Mouse (Mus musculus) granulocyte monocyte progenitor cell, adult 5-6 weeks (primary cell): ENCODE results near the gene Vipr2. TPM values are rescaled to one million over a fixed set of nuclear protein-coding genes. Genes with fewer than 3 reads are reported as not detected.

Experiments
- ATAC-seq: replicated peaks from 2 replicates; pipeline ENCODE4 v1.8.0; 2016; ENCODE audit warnings: mild to moderate bottlenecking, moderate TSS enrichment, inconsistent platforms; ENCODE audit not compliant: poor library complexity, severe bottlenecking
- total RNA-seq, 2 experiments: library from RNA; stranded (forward) in 1 of 2; stranded (reverse) in 1 of 2; fragments of 200-712, 200-1000 nt in 1 of 2; fragments of >200 nt in 1 of 2; fragmentation: Nextera tagmentation in 1 of 2; gene quantifications; 2 replicates each; pipeline ENCODE4 v1.2.3; 2014 to 2017

The Vipr2 gene
- total RNA-seq (2014; fragmentation: Nextera tagmentation) (1.1 and 3.3 TPM in 2 replicates), total RNA-seq (2017) (not detected in 2 replicates)

DNA sequence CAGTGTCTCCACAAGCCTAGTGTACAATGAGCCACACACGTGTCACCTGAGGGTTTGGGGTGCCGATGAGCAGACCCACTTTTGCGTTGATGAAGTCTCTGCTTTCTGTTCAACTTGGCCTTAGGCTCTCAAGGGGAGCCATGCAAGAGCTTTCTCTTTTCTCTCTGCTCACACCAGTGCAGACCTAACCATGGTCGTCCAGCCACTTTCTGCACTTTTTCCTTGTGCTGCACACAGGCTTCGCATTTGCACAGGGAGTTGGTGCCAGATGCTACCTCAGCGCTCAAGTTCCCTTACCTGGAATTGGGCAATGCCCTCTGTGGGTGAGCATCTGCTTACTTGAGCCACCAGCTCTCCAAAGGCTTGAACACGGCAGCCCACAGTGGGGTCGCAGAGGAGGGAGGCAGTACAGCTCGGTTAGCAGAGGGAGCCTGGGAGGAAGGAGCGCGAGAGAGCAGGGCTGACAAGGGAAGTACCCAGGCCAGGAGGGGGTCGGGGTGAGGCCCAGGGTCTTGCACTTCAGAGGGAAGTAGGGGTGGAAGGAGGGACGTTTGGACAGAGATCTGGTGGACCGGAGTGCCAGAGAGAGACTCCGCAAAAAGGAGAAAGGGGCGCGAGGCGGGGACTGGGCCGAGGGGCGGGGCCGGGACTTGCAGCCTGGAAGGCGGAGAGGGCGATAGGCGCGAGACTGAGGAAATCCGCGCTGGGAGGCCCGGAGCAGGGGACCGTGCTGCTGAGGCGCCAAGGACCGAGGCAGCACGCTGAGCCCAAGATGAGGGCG is at the start of gene Vipr2:
Vipr2 (plus strand) TSS at position 653 of the 781 bp plus-strand sequence.
- ATAC-seq: peak; percentile 89

- peak; percentile 86 for ATAC-seq
Observed at GRCm38 (mm10) chr12:116028095-116028494, 49.4 kb upstream of the Vipr2 start.

DNA sequence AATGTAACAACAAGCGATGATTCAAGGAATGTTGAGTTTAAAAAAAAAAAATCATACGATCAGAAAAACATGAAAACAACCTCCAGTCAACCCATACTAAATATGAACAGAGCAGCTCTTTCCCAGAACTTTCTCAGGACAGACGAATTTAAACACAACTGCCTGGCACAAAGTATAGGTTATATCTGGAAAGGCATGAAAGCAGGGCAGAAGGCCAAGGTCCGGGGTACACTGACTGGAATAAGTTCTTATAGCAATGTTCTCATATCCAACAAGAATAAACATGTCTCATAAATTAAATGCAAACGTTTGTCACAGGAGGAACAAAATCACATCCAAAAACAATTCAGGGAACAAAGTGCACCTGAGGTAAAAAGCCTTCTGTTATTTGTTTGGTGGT is 42.2 kb upstream of the Vipr2 start:
- ATAC-seq: no peak

- ATAC-seq: no peak
Observed at GRCm38 (mm10) chr12:116044785-116045184, 32.7 kb upstream of the Vipr2 start.

DNA sequence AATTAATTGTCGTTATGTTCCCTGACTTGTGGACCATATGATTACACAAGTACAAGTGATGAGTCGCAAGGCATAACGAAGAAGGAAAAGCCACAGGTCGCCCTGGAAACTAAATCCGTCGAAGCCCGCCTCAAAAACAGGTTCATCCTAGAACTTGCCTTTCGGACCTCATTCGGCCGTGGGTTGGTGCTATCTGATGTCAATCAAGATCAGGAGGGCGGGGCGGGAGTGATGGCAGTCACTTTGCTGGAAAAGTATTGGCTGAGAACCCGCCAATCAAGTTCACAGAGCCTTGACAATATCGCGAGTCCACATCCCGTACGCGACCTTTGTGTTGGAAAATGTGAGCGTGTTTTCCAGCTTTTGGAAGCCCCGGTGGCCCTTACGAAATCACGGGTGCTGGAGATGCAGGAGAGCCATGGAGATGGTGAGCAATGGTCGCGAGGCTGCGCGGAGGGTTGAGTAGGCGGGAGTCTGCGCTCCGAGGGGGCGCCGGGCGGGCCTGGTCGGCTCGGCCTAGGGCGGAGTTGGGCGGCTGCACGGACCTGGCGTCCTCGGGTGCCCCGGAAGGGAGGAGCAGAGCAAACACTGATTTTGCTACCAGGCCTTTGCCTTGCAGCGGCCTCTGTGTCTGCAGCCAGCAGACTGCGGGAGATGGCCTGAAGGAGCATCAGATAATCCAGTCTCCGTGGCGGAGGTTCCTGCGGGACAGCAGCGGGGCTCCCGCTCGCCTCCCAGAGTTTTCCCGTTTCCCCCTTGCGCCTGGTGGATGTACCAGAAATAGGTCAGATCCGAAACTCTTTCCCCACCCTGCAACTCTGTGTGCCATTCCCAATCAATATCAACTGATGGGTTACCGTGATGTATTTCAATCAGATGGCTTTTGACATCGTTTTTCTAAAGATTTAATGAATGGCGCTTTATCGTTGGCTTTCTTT is 29.8 kb upstream of the Vipr2 start, which contains the start of gene Zfp386:
Zfp386 (plus strand) TSS at position 285 of the 938 bp plus-strand sequence.
- peak; percentile 96 for ATAC-seq

DNA sequence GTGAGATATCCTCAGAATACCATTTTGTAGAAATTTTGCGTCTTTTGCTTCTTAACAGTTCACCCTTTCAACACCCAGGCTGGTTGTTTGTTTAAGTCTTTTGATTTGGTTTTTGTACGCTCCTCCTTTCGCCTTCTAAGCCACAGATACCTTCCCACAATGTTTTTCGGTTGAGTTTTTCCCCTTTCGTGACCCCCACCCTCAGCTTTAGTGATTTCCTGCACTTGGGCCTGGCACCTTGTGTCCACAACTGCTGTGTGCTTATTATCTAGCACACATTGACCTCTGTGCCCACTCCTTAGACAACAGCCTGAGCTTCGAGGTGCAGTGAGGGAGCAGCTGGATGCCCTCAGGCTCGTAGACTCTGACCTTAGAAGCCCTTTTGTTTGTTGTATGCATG is 28.8 kb upstream of the Vipr2 start:
- ATAC-seq: no peak

DNA sequence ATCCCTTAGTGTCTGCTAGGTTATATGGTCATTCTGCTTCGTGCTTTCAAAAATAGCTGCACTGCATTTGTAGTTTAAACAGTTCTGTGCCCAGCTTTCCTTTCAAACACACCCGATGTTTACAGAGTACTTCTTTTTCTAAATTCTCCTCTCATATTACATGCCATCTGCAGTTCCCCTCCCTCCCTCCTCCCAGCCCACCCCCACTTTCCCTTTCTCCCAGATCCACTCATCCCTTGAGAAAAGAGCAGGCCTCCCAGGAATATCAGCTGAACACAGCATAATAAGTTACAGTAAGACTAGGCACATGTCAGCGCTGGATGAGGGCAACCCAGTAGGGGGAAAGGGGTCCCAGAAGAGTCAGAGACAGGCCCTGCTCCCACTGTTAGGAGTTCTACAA is 28.3 kb upstream of the Vipr2 start:
- ATAC-seq: no peak

- ATAC-seq: peak; percentile 28
Observed at GRCm38 (mm10) chr12:116049701-116050100, 27.8 kb upstream of the Vipr2 start.

- ATAC-seq: peak; percentile 88
Observed at GRCm38 (mm10) chr12:116054342-116054741, 23.2 kb upstream of the Vipr2 start.

- ATAC-seq: no peak
Observed at GRCm38 (mm10) chr12:116056112-116056511, 21.4 kb upstream of the Vipr2 start.

DNA sequence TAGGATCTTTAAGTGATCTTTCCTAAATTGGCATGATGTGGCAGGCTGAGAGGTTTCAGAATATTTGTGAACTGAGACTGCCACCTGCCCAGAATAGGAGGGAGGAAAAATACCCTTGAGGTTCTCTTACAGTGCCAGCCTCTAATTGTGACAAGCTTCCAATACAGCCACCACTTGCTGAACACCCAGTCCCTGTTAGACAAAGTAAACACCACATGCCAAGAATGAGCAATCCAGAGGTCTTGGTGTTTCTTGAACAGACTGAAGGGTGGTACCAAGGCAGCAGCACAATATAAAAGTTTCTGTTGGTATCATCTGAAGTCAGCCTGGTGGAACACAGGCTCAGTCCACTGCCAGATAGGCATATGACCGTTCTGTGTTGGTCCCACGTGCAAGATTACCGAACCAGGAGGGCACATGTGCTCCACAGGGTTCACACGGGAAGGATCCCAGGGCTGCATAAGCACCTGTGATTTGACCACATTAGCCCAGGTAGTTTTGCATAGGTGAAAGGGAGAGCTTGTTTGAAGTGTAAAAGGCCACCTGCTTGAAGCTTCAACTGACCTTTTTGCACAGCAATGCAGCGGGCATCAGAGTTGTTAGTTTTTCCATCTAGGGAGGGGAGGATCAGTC is 15.8 kb upstream of the Vipr2 start:
- no peak for ATAC-seq

- no peak for ATAC-seq
Observed at GRCm38 (mm10) chr12:116062194-116062583, 15.3 kb upstream of the Vipr2 start.

GRCm38 (mm10) chr12:116063020-116063419 is 14.5 kb upstream of the Vipr2 start:
- ATAC-seq: no peak

DNA sequence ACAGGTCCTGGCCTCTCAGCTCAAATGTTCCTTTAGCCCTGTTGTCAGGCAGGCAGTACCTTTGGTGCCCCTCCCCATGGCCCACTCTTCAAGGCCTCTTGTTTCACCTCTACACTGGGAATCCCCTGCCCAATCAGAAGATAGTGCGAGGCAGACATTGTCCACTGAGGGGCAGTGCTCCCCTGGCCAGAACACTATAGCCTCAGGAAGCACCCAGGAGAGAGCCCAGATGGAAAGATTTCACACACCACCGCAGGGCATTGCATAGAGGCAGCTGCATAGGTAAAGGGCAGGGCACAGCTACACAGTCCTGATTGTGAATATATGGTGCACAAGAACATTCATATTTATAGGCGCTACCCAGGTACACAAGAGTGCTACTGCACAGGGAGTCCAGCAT is 6.5 kb upstream of the Vipr2 start:
- ATAC-seq: peak; percentile 95

DNA sequence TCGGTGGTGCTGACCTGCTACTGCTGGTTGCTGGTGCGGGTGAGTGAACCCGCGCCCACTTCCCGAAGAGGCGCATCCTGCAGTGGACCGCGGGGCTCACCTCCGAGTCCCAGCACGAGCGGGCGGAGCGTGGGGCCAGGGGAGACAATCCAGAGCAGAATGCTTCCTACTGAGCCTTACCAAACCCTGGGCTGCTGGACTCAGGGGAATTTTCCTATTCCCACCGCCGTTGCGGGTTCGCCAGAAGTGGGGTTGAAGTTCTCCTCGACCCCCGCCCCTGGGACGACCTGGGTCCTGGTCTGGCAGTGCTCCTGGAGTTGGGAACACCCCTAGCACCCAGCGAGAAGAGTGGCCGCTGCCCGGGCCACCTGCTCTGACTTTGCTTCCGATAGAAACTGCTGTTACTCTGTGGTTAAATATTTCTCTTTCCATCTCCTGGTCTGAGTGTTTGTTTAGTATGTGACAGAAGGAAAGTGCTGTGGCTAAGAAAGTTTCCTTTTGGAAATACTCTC is 385 bp downstream of the Vipr2 start:
- peak; percentile 10; the same call in 1 of the 2 replicates for ATAC-seq

DNA sequence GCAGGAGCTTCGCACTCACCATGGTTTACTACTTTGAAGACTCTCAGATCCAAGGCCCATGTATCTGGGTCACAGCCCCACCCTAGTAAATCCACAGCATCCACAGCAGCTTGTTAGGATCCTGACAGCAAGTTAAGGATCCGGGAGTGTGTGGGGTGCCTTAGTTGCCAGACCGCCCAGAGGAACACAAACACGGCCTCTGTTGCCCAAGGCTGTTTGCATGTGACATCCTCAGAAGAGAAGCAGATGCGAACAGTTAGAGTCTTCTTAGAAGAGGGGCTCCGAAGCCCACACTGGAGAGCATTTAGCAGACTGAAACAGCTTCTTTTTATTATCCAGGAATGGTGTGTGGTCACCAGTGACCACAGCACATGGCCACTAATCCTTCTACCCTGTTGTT is 5.6 kb downstream of the Vipr2 start:
- no peak for ATAC-seq

DNA sequence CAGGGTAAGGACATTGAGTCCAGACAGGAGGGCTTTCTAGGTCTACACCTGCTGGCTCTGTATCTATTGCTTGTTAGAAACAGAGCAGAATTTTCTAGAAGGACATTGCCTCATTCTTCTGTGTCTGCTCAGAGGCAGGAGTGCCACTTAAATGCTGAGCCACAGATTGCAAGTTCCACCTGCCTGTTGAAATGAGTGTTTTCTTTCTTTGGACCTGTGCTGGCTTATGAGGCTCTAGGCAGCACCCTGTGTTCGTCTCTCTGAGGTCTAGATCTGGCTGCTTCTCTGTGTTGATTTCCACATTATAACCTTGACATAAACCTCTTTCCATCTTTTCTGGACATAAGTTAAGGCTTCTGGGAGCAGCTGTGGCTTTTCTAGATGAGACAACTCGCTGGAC is 6.8 kb downstream of the Vipr2 start:
- no peak for ATAC-seq

DNA sequence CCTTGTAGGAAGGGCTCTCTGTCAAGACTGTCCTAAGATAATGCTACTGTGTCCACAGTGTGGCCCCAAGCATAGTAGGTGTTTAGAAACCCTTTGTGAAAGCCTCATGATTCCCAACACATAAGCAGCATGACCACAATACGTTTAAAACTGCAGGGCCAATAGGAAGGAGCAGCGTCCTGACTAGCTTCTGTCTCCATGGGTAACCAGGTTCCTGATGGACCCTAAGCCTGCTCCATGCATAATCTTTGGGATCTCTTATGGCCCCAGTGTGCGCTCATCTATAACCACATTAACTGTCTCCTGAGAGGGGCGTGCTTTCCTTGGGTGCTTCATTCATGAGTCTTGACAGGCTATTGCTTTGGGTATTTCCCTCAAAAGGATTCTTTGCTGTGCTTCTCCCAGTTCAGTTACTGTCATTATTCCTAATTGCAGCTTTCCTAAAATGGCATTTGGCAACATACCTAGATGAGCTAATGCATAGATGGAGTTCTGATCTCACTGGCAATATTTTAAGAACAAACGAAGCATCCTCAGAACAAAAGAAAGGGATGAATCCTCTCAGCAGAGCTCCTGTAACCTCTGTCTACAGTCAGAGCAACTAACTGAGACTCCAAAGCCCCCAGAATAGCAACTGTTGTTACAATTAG is 9.6 kb downstream of the Vipr2 start:
- ATAC-seq: no peak

DNA sequence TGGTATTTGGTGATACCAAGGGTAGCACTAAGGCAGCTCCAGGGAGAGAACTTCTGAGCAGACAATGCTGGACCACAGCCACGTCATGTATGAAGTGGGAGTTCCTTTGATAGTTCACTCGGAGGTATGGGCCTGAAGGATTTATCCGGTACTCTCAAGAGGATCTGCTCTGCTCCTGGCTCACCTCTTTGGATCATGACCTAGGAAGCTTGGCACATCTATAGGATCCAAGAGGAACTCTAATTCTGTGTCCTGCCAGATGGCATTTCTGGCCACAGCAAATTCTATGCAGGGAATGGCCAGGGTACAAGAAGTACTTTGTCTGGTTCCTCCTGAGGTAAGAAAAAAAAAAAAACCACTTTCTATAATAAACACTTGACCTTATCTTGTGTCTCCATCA is 12.3 kb downstream of the Vipr2 start:
- ATAC-seq: no peak
